Mouse (Mus musculus): ENCODE results near the gene Ttc39a. TPM values are rescaled to one million over a fixed set of nuclear protein-coding genes. Genes with fewer than 3 reads are reported as not detected.

The Ttc39a gene
- polyA plus RNA-seq, 1 experiment: 2.8 TPM

DNA sequence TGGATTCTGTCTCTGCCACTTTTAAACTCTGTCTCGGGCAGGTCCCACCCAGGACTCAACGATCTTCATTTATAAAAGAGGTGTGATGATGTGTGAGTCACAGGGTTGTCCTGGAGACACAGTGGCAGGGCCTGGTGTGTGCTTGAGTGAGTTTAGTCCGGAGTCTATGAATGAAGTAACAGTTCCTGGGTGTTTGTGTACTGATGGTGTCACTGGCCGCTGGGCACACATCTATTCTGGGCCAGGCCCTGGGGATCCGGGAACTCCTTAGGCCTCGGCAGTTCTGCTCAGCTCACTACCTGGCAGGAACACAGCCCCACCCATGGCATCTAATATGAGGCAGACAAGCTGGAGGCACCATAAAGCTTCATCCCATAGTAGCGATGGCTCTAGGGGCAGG, 15.2 kb downstream of the Ttc39a start:
- no peak for DNase-seq
- no peak for TF ChIP-seq CTCF (conservative IDR thresholded peaks at IDR 0.05; ENCODE audit: insufficient read depth, insufficient read length, low read depth, low read length)
- TF ChIP-seq POLR2A (IDR thresholded peaks at IDR 0.05; ENCODE audit: low read depth, low read length): no peak
- 84% methylated on average over 7 of the region's 7 CpGs for WGBS

DNA sequence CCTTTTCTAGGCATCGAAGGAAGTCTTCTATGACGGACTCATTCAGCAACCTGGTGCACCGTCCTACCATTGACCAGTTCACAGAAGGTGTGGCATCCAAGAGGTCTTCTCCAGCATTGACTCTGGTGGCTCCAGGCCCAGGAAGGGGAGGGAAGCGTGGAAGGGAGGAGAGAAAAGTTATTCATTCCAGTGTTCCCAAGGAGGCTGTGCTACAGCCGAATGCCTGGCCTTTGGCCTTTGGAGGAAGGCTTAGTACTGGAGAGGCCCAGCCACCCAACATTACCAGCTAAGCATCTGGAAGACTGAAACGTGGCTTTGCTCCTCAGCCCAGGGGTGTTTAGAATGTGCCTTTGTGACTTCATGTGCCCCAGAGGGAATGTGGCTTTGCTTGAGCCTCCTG, 16.0 kb downstream of the Ttc39a start:
- Histone ChIP-seq H3K4me1 (ENCODE audit: control insufficient read depth, insufficient read depth, low read length) (peaks cover 5% of the 10 kb centered on the region; the same call in 1 of the 2 replicates), H3K27ac (ENCODE audit: insufficient read depth, low read depth, low read length) (no peak overlapping the region), H3K27me3 (replicated peaks; ENCODE audit: control insufficient read depth, insufficient read depth, low read length) (no peaks in the 10 kb centered on the region), H3K4me3 (ENCODE audit: insufficient read depth, low read depth, low read length) (no peak overlapping the region), H3K36me3 (ENCODE audit: control insufficient read depth, insufficient read depth, low read length) (no peaks in the 10 kb centered on the region)
- WGBS: 54% methylated on average over 6 of the region's 6 CpGs
- peak; percentile 86 for DNase-seq
- TF ChIP-seq POLR2A (IDR thresholded peaks at IDR 0.05; ENCODE audit: low read depth, low read length) (no peak), CTCF (conservative IDR thresholded peaks at IDR 0.05; ENCODE audit: insufficient read depth, insufficient read length, low read depth, low read length) (no peak)

More for the DNA sequence above, 15.2 kb downstream of the Ttc39a start:
- Histone ChIP-seq H3K27ac (ENCODE audit: insufficient read depth, low read depth, low read length) (no peak overlapping the region), H3K27me3 (replicated peaks; ENCODE audit: control insufficient read depth, insufficient read depth, low read length) (no peaks in the 10 kb centered on the region), H3K36me3 (ENCODE audit: control insufficient read depth, insufficient read depth, low read length) (no peaks in the 10 kb centered on the region), H3K4me1 (ENCODE audit: control insufficient read depth, insufficient read depth, low read length) (peaks cover 5% of the 10 kb centered on the region; the same call in 1 of the 2 replicates), H3K4me3 (ENCODE audit: insufficient read depth, low read depth, low read length) (no peak overlapping the region)

GRCm38 (mm10) chr4:109423438-109423837, 17.0 kb downstream of the Ttc39a start:
- WGBS: 64% methylated on average over 2 of the region's 2 CpGs
- no peak overlapping the region for H3K27ac ChIP-seq (ENCODE audit: insufficient read depth, low read depth, low read length)

GRCm38 (mm10) chr4:109427058-109427457, 20.6 kb downstream of the Ttc39a start:
- no peak for TF ChIP-seq CTCF (conservative IDR thresholded peaks at IDR 0.05; ENCODE audit: insufficient read depth, insufficient read length, low read depth, low read length)
- TF ChIP-seq POLR2A (IDR thresholded peaks at IDR 0.05; ENCODE audit: low read depth, low read length): no peak
- H3K4me1 ChIP-seq (ENCODE audit: control insufficient read depth, insufficient read depth, low read length): no peaks in the 10 kb centered on the region
- no peaks in the 10 kb centered on the region for H3K27me3 ChIP-seq (replicated peaks; ENCODE audit: control insufficient read depth, insufficient read depth, low read length)
- H3K4me3 ChIP-seq (ENCODE audit: insufficient read depth, low read depth, low read length): no peak overlapping the region
- no peak for DNase-seq
- WGBS: 70% methylated on average over 1 of the region's 1 CpGs
- no peak overlapping the region for H3K27ac ChIP-seq (ENCODE audit: insufficient read depth, low read depth, low read length)
- H3K36me3 ChIP-seq (ENCODE audit: control insufficient read depth, insufficient read depth, low read length): no peaks in the 10 kb centered on the region

More at GRCm38 (mm10) chr4:109423438-109423837, 17.0 kb downstream of the Ttc39a start:
- TF ChIP-seq POLR2A (IDR thresholded peaks at IDR 0.05; ENCODE audit: low read depth, low read length) (no peak), CTCF (conservative IDR thresholded peaks at IDR 0.05; ENCODE audit: insufficient read depth, insufficient read length, low read depth, low read length) (no peak)
- DNase-seq: no peak
- Histone ChIP-seq H3K4me3 (ENCODE audit: insufficient read depth, low read depth, low read length) (no peak overlapping the region), H3K4me1 (ENCODE audit: control insufficient read depth, insufficient read depth, low read length) (peaks cover 5% of the 10 kb centered on the region; the same call in 1 of the 2 replicates), H3K36me3 (ENCODE audit: control insufficient read depth, insufficient read depth, low read length) (no peaks in the 10 kb centered on the region), H3K27me3 (replicated peaks; ENCODE audit: control insufficient read depth, insufficient read depth, low read length) (no peaks in the 10 kb centered on the region)

DNA sequence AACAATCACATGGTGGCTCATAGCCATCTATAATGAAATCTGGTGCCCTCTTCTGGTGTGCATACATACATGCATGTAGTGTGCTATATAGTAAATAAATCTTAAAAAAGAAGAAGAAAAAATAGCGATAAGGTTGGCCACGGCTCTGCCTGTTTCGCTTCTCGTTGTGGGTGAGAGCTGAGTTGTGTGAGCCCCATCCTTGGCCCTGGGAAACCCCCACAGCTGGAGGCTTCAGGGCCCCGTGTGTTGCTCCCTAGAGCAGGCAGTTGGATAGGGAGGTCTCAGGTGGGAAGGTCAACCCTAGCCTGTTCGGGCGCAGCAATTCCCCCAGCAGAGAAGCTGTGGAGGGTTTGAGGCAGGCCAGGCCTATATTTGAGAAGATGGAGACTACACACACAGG, 23.8 kb downstream of the Ttc39a start:
- 90% methylated on average over 7 of the region's 7 CpGs for WGBS
- H3K4me1 ChIP-seq (ENCODE audit: control insufficient read depth, insufficient read depth, low read length): no peaks in the 10 kb centered on the region

GRCm38 (mm10) chr4:109430854-109431253, 24.4 kb downstream of the Ttc39a start:
- Histone ChIP-seq H3K27ac (ENCODE audit: insufficient read depth, low read depth, low read length) (no peak overlapping the region), H3K4me3 (ENCODE audit: insufficient read depth, low read depth, low read length) (no peak overlapping the region), H3K4me1 (ENCODE audit: control insufficient read depth, insufficient read depth, low read length) (no peaks in the 10 kb centered on the region), H3K36me3 (ENCODE audit: control insufficient read depth, insufficient read depth, low read length) (no peaks in the 10 kb centered on the region), H3K27me3 (replicated peaks; ENCODE audit: control insufficient read depth, insufficient read depth, low read length) (no peaks in the 10 kb centered on the region)
- 44% methylated on average over 13 of the region's 13 CpGs for WGBS
- peak; percentile 74 for DNase-seq
- TF ChIP-seq POLR2A (IDR thresholded peaks at IDR 0.05; ENCODE audit: low read depth, low read length) (no peak), CTCF (conservative IDR thresholded peaks at IDR 0.05; ENCODE audit: insufficient read depth, insufficient read length, low read depth, low read length) (peak; percentile 74)

More for the DNA sequence above, 23.8 kb downstream of the Ttc39a start:
- no peaks in the 10 kb centered on the region for H3K36me3 ChIP-seq (ENCODE audit: control insufficient read depth, insufficient read depth, low read length)
- TF ChIP-seq CTCF (conservative IDR thresholded peaks at IDR 0.05; ENCODE audit: insufficient read depth, insufficient read length, low read depth, low read length): no peak
- no peak for TF ChIP-seq POLR2A (IDR thresholded peaks at IDR 0.05; ENCODE audit: low read depth, low read length)
- H3K4me3 ChIP-seq (ENCODE audit: insufficient read depth, low read depth, low read length): no peak overlapping the region
- DNase-seq: no peak
- no peak overlapping the region for H3K27ac ChIP-seq (ENCODE audit: insufficient read depth, low read depth, low read length)
- no peaks in the 10 kb centered on the region for H3K27me3 ChIP-seq (replicated peaks; ENCODE audit: control insufficient read depth, insufficient read depth, low read length)

- H3K27me3 ChIP-seq (replicated peaks; ENCODE audit: control insufficient read depth, insufficient read depth, low read length): no peaks in the 10 kb centered on the region
- H3K4me3 ChIP-seq (ENCODE audit: insufficient read depth, low read depth, low read length): no peak overlapping the region
- WGBS: 79% methylated on average over 16 of the region's 16 CpGs
- TF ChIP-seq CTCF (conservative IDR thresholded peaks at IDR 0.05; ENCODE audit: insufficient read depth, insufficient read length, low read depth, low read length) (no peak), POLR2A (IDR thresholded peaks at IDR 0.05; ENCODE audit: low read depth, low read length) (no peak)
- no peaks in the 10 kb centered on the region for H3K4me1 ChIP-seq (ENCODE audit: control insufficient read depth, insufficient read depth, low read length)
- H3K27ac ChIP-seq (ENCODE audit: insufficient read depth, low read depth, low read length): no peak overlapping the region
- H3K36me3 ChIP-seq (ENCODE audit: control insufficient read depth, insufficient read depth, low read length): no peaks in the 10 kb centered on the region
- DNase-seq: no peak
Observed at GRCm38 (mm10) chr4:109432668-109433375, 26.4 kb downstream of the Ttc39a start.
